Mouse (Mus musculus) CD4-positive, CD25-positive, alpha-beta regulatory T cell, adult 9 weeks (primary cell): ENCODE data around the gene Arrdc4. TPM values are rescaled to one million over a fixed set of nuclear protein-coding genes. Genes with fewer than 3 reads are reported as not detected.

Experiments used
- polyA plus RNA-seq: library from polyadenylated mRNA; unstranded; fragments of 100-300 nt; shearing (Covaris generic); gene quantifications from one replicate; pipeline ENCODE4 v1.2.1, GENCODE M21; 2017

The Arrdc4 gene
- 7.3 TPM for polyA plus RNA-seq

DNA sequence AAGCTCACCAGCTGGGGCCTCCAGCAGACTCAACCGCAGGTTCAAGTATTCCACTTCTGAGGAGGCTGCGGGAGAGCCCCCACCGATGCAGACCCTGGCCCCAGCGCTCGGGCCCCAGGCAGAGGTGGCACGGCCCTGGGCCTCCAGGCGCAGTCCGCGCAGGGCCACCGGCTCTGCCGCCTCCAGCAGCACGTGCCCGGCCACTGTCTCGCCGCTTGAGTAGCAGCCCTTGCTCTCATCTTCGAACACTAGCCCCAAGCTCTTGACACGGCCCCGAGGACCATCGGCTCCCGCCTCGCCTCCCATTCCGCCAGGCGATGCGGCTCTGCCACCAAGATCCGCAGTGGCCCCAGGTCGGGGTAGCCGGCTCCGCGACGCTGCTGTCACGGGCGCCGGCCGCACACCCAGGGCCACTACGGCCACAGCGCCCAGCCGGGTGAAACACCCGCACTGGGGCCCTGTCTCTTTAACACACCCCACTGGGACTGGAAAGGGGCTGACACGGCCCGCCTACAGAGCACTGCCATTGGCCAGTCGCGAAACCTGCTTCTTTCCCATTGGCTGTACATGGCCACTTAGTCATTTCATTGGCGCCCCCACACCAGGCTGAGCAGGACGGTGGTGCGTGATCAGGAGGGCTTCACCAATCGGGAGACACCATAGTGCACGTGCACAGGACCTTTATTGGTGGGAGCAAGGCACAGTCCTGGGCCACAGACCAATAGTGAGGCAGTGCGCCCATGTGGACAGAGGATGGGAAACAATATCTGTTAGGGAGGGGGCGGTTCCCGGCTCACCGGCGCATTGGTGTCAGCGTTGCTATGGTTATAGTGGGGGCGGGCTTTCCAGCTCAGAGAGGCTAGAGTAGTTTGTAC, at the start of gene Arrdc4:
Gene Arrdc4 (minus strand): TSS at position 481 of the 875 bp plus-strand sequence.

